Mouse (Mus musculus) ES-E14 (cell line): ENCODE data around the gene Chd9.

Source experiments
- HCFC1 ChIP-seq: IDR thresholded peaks from 2 replicates; pipeline ENCODE4 v1.6.1; 2012; ENCODE audit warnings: low read length, inconsistent platforms, borderline replicate concordance; ENCODE audit not compliant: insufficient read depth
- MAFK ChIP-seq: IDR thresholded peaks from 2 replicates; pipeline ENCODE4 v1.6.1; 2014; ENCODE audit warnings: mild to moderate bottlenecking, low read depth, low read length, inconsistent platforms; ENCODE audit not compliant: insufficient read depth
- ZC3H11A ChIP-seq: IDR thresholded peaks from 2 replicates; pipeline ENCODE4 v1.6.1; 2012; ENCODE audit warnings: low read depth, mild to moderate bottlenecking, inconsistent platforms, low read length, borderline replicate concordance
- ZNF384 ChIP-seq: IDR thresholded peaks from 2 replicates; pipeline ENCODE4 v1.6.1; 2012; ENCODE audit warnings: low read depth, low read length, inconsistent platforms

- TF ChIP-seq MAFK (no peak), ZC3H11A (no peak), HCFC1 (no peak), ZNF384 (no peak)
Measured at GRCm38 (mm10) chr8:91059086-91059578, 231.0 kb downstream of the Chd9 start.
